Mouse (Mus musculus) heart, postnatal 0 days (tissue): ENCODE measurements around the gene Nde1. TPM values are rescaled to one million over a fixed set of nuclear protein-coding genes. Genes with fewer than 3 reads are reported as not detected.
A peak's percentile ranks its signal among the peaks of the same experiment; 100 is the strongest.

Experiments
- ATAC-seq: fragments of 200-750 bp; cut with Nextera tagmentation; 2 replicates; pipeline ENCODE4 v1.8.0; 2017; ENCODE audit warnings: low read depth, moderate number of reproducible peaks, moderate library complexity; ENCODE audit not compliant: insufficient read depth
- DNase-seq: peaks from one replicate; pipeline ENCODE4 v3.0.0-alpha.2; 2016; ENCODE audit warnings: low spot score
- H3K27ac ChIP-seq: fragments of 300-500 bp; sonication (generic); 2 replicates; pipeline ENCODE4 v1.5.1; 2014; ENCODE audit warnings: low read depth, mild to moderate bottlenecking
- H3K27me3 ChIP-seq: fragments of 300-500 bp; sonication (generic); 2 replicates; pipeline ENCODE4 v1.6.1; 2014; ENCODE audit warnings: low read length, mixed read lengths; ENCODE audit not compliant: control insufficient read depth, insufficient read depth
- H3K36me3 ChIP-seq: fragments of 300-500 bp; sonication (generic); replicated peaks from 2 replicates; pipeline ENCODE4 v1.6.1; 2014; ENCODE audit warnings: low read length, mixed read lengths; ENCODE audit not compliant: control insufficient read depth, insufficient read depth
- H3K4me1 ChIP-seq: fragments of 300-500 bp; sonication (generic); 2 replicates; pipeline ENCODE4 v1.6.1; 2014; ENCODE audit warnings: antibody characterized with exemption; ENCODE audit not compliant: control insufficient read depth, insufficient read depth
- H3K4me2 ChIP-seq: fragments of 300-500 bp; sonication (generic); 2 replicates; pipeline ENCODE4 v1.6.1; 2014; ENCODE audit warnings: low read depth, mild to moderate bottlenecking, low read length, moderate library complexity
- H3K4me3 ChIP-seq: fragments of 300-500 bp; sonication (generic); 2 replicates; pipeline ENCODE4 v1.5.1; 2014; ENCODE audit warnings: low read depth, low read length
- H3K9ac ChIP-seq: fragments of 300-500 bp; sonication (generic); replicated peaks from 2 replicates; pipeline ENCODE4 v1.6.1; 2014; ENCODE audit warnings: low read depth, low read length, mixed read lengths
- H3K9me3 ChIP-seq: fragments of 300-500 bp; sonication (generic); replicated peaks from 2 replicates; pipeline ENCODE4 v1.6.1; 2016; ENCODE audit warnings: low read length; ENCODE audit not compliant: control insufficient read depth
- CTCF ChIP-seq: IDR thresholded peaks from 2 replicates; pipeline ENCODE4 v1.5.1; 2016; ENCODE audit warnings: antibody characterized with exemption, control low read depth, low read depth
- EP300 ChIP-seq: IDR thresholded peaks from 2 replicates; pipeline ENCODE4 v1.6.1; 2016; ENCODE audit warnings: antibody characterized with exemption, low read depth
- WGBS: fragments of 180-500 bp; shearing (Covaris S2); extraction: QIAGEN DNeasy Blood & Tissue Kit; methylation state at CpG from one replicate; pipeline ENCODE4 v1.1.7; 2014; 5-methylcytosine and 5-hydroxymethylcytosine counted together
- microRNA counts: library from miRNA; unstranded; fragments of <30 nt; microRNA quantifications from one replicate; lab custom pipeline; 2015
- microRNA-seq: library from miRNA; unstranded; fragments of <30 nt; microRNA quantifications from one replicate; pipeline ENCODE4, GENCODE M21; 2016
- polyA plus RNA-seq: library from polyadenylated mRNA; unstranded; fragments of >200 nt; fragmentation: Nextera tagmentation; extraction: Ambion mirVana; gene quantifications from 2 replicates; pipeline ENCODE4 v1.2.1, GENCODE M21; 2015
- total RNA-seq: library from RNA; depleted of rRNA; stranded (reverse); fragments of >200 nt; gene quantifications from 2 replicates; pipeline ENCODE4 v1.2.3, GENCODE M21; 2014; ENCODE audit warnings: low replicate concordance; rRNA removed

The Nde1 gene
- total and polyA plus RNA-seq, 2 experiments from 2014 or later: 37.0 to 61.6 TPM

DNA sequence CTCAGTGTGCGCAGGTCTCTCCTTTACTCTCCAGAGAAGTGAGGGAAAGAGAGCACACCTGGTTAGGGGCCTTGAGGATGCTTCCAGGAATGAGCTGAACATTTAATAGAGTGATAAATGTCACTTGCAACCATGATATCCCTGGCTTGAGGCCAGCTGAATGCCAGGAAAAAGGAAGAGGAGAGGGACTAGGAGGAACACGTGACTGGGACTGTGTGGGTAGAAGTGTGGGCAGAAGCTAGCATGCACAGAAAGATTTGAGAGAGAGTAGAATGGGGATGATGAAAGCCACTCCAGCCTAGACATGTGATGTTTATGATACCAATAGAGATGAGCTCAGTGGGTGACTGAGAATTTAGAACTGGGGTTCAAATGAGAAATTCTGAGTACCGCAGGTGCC, 52.1 kb downstream of the Nde1 start:
- Histone ChIP-seq H3K27me3 (no peaks in the 10 kb centered on the region), H3K9me3 (no peaks in the 10 kb centered on the region), H3K4me3 (no peak overlapping the region), H3K9ac (no peak overlapping the region), H3K27ac (no peak overlapping the region), H3K36me3 (no peaks in the 10 kb centered on the region), H3K4me1 (no peaks in the 10 kb centered on the region), H3K4me2 (no peak overlapping the region)
- TF ChIP-seq EP300 (no peak), CTCF (no peak)
- DNase-seq (no peak), ATAC-seq (no peak)
- WGBS: 83% methylated on average over 3 of the region's 3 CpGs

- H3K36me3 ChIP-seq: no peaks in the 10 kb centered on the region
- H3K4me1 ChIP-seq: no peaks in the 10 kb centered on the region
- 23% methylated on average over 6 of the region's 6 CpGs for WGBS
- ATAC-seq (peak; percentile 44; the same call in 1 of the 2 replicates), DNase-seq (peak; percentile 31)
- no peaks in the 10 kb centered on the region; the same call in 1 of the 2 replicates for H3K9me3 ChIP-seq
- H3K4me2 ChIP-seq: no peak overlapping the region
- peaks cover 27% of the 10 kb centered on the region; the same call in 1 of the 2 replicates for H3K27me3 ChIP-seq
- no peak overlapping the region for H3K27ac ChIP-seq
- TF ChIP-seq CTCF: peak; percentile 94
- TF ChIP-seq EP300: no peak
- H3K9ac ChIP-seq: no peak overlapping the region
- no peak overlapping the region for H3K4me3 ChIP-seq
Measured at GRCm38 (mm10) chr16:14237100-14237723, 74.1 kb downstream of the Nde1 start.

GRCm38 (mm10) chr16:14242059-14242458, 79.0 kb downstream of the Nde1 start:
- Histone ChIP-seq H3K4me3 (no peak overlapping the region), H3K4me2 (no peak overlapping the region), H3K36me3 (no peaks in the 10 kb centered on the region), H3K9ac (no peak overlapping the region), H3K9me3 (no peaks in the 10 kb centered on the region; the same call in 1 of the 2 replicates), H3K4me1 (no peaks in the 10 kb centered on the region), H3K27me3 (peaks cover 57% of the 10 kb centered on the region), H3K27ac (no peak overlapping the region)
- no peak for TF ChIP-seq EP300
- DNase-seq (no peak), ATAC-seq (no peak)
- 53% methylated on average over 3 of the region's 3 CpGs for WGBS

MicroRNAs within 50 kb of the gene (microRNA counts, 519-probe panel; counts per million panel counts)
- 4,672 counts per million, percentile 60 among the panel's probes with 10 or more counts for microRNA mmu-miR-484 (lab: Ali Mortazavi, UCI)

Small RNAs within 50 kb of the gene (microRNA-seq; reads per million reads assigned to microRNA genes)
- not detected for gene Gm27671
- gene Mir484: 3,223 reads per million, percentile 90 among the genes with 10 or more reads in this experiment

Other genes starting within 250 kb of the Nde1 start
- gene 2900011O08Rik, start 176.7 kb upstream of the Nde1 start, total RNA-seq: 0.04 TPM in 1 of 2 replicates, not detected in the other
- 0.07 and 0.16 TPM in 2 replicates for gene 2900011O08Rik, start 176.7 kb upstream of the Nde1 start, polyA plus RNA-seq
- gene Ifitm7, start 176.4 kb upstream of the Nde1 start, total RNA-seq: not detected in 2 replicates
- not detected in 2 replicates for gene Ifitm7, start 176.4 kb upstream of the Nde1 start, polyA plus RNA-seq
- gene Marf1, start 76 bp downstream of the Nde1 start, total RNA-seq: 8.7 and 10.7 TPM in 2 replicates
- 5.1 and 6.4 TPM in 2 replicates for gene Marf1, start 76 bp downstream of the Nde1 start, polyA plus RNA-seq
- 4.5 and 104 TPM in 2 replicates for gene Myh11, start 128.1 kb downstream of the Nde1 start, total RNA-seq
- 3.1 and 3.3 TPM in 2 replicates for gene Myh11, start 128.1 kb downstream of the Nde1 start, polyA plus RNA-seq
- gene Fopnl, start 154.1 kb downstream of the Nde1 start, total RNA-seq: 93.2 and 110 TPM in 2 replicates
- 130 TPM in 2 replicates for gene Fopnl, start 154.1 kb downstream of the Nde1 start, polyA plus RNA-seq
- 6.7 and 6.8 TPM in 2 replicates for gene Abcc1, start 198.3 kb downstream of the Nde1 start, total RNA-seq
- gene Abcc1, start 198.3 kb downstream of the Nde1 start, polyA plus RNA-seq: 2.0 and 2.9 TPM in 2 replicates